Comparison of ENCODE assay signal across 35 mouse cellular contexts in the genomic region with DNA sequence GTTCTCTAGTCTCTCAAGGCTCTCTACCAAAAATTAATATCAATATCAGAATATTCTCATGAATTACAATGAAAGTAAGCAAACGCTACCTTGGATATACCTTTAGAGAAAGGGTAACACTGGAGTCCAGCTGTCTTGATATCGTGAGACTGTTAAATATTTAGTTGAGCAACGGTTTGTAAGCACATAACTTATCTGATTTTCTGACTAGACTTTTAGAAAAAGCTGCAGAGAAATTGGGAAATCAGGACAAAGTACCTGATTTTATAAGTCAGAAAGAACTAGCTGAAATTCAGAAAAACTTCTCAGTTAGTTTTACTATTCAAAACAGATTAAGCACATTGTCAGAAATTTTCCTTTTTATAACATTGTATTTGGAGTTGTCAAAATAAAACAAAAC.
"Had no signal": no experiment of that assay in that cellular context is flagged by ENCODE, and none has a peak within 500 bp of the region (broad histone marks: within the 10 kb centered on the region; RNA-seq: fewer than 3 reads in every experiment).

No protein-coding gene starts in this region.

- H3K9me3 ChIP-seq: heart, embryonic 10.5 days; heart, embryonic 12.5 days; heart, embryonic 13.5 days; heart, embryonic 15.5 days; hindbrain, embryonic 10.5 days; hindbrain, embryonic 12.5 days; hindbrain, embryonic 13.5 days; hindbrain, embryonic 15.5 days; intestine, embryonic 15.5 days; kidney, embryonic 15.5 days had no signal

- H3K4me3 ChIP-seq: heart, embryonic 10.5 days; heart, embryonic 12.5 days; heart, embryonic 13.5 days; heart, embryonic 15.5 days; hindbrain, embryonic 10.5 days; hindbrain, embryonic 12.5 days; hindbrain, embryonic 13.5 days; hindbrain, embryonic 15.5 days; intestine, embryonic 15.5 days; kidney, embryonic 15.5 days; layer of hippocampus, adult 2 months had no signal

- ATAC-seq: hindbrain, embryonic 16.5 days; hindbrain, postnatal 0 days; inflammation-experienced regulatory T-cells, adult 6 months; intestine, embryonic 15.5 days; intestine, embryonic 16.5 days; intestine, postnatal 0 days had no signal

- DNase-seq: heart, postnatal 10 days; heart, postnatal 14 days; heart, postnatal 36 days; heart, postnatal 4 days; kidney, adult 11 months; kidney, adult 18-20 months; kidney, adult 2 months; kidney, adult 8-10 months; kidney, adult 9 months; kidney, postnatal 10 days; kidney, postnatal 14 days; kidney, postnatal 25 days; kidney, postnatal 36 days; kidney, postnatal 4 days; layer of hippocampus, adult 9-11 months; layer of hippocampus, postnatal 36 days had no signal

- H3K36me3 ChIP-seq: heart, embryonic 10.5 days; heart, embryonic 12.5 days; heart, embryonic 13.5 days; heart, embryonic 15.5 days; hindbrain, embryonic 10.5 days; hindbrain, embryonic 12.5 days; hindbrain, embryonic 13.5 days; hindbrain, embryonic 15.5 days; intestine, embryonic 15.5 days; kidney, embryonic 15.5 days had no signal

- H3K27me3 ChIP-seq: heart, embryonic 12.5 days; heart, embryonic 13.5 days; heart, embryonic 15.5 days; hindbrain, embryonic 12.5 days; hindbrain, embryonic 13.5 days; hindbrain, embryonic 15.5 days; intestine, embryonic 15.5 days; kidney, embryonic 15.5 days had no signal

- H3K4me2 ChIP-seq: heart, embryonic 11.5 days; heart, embryonic 12.5 days; heart, embryonic 13.5 days; heart, embryonic 15.5 days; hindbrain, embryonic 12.5 days; hindbrain, embryonic 13.5 days; hindbrain, embryonic 14.5 days; hindbrain, embryonic 15.5 days; intestine, embryonic 15.5 days; kidney, embryonic 15.5 days had no signal

- H3K9ac ChIP-seq: heart, embryonic 12.5 days; heart, embryonic 13.5 days; heart, embryonic 15.5 days; hindbrain, embryonic 12.5 days; hindbrain, embryonic 13.5 days; hindbrain, embryonic 14.5 days; hindbrain, embryonic 15.5 days; intestine, embryonic 15.5 days; kidney, embryonic 15.5 days had no signal

- H3K4me1 ChIP-seq: heart, embryonic 10.5 days; hindbrain, embryonic 10.5 days; hindbrain, embryonic 12.5 days; hindbrain, embryonic 15.5 days; intestine, embryonic 15.5 days; kidney, embryonic 15.5 days had no signal

- H3K27ac ChIP-seq: heart, embryonic 10.5 days; heart, embryonic 13.5 days; heart, embryonic 15.5 days; hindbrain, embryonic 10.5 days; hindbrain, embryonic 12.5 days; hindbrain, embryonic 13.5 days; hindbrain, embryonic 14.5 days; hindbrain, embryonic 15.5 days; hindbrain, postnatal 0 days; intestine, embryonic 15.5 days; kidney, embryonic 15.5 days; kidney, postnatal 0 days; layer of hippocampus, adult 2 months had no signal
